Mouse (Mus musculus): ENCODE measurements around the gene Ccdc57. TPM values are rescaled to one million over a fixed set of nuclear protein-coding genes. Genes with fewer than 3 reads are reported as not detected.

Gene Ccdc57
- total RNA-seq, 1 experiment from 2014 or later, result 3.5 TPM

- ATAC-seq (ENCODE audit: extremely low read depth, insufficient number of reproducible peaks, low FRiP score, poor library complexity, severe bottlenecking), result peak; percentile 93
Observed at GRCm38 (mm10) chr11:120916477-120916876, 16.2 kb downstream of the Ccdc57 start.

GRCm38 (mm10) chr11:120913796-120914195 lies 18.9 kb downstream of the Ccdc57 start:
- no peak for ATAC-seq (ENCODE audit: extremely low read depth, insufficient number of reproducible peaks, low FRiP score, poor library complexity, severe bottlenecking)

- ATAC-seq (ENCODE audit: extremely low read depth, insufficient number of reproducible peaks, low FRiP score, poor library complexity, severe bottlenecking), result peak; percentile 90
Observed at GRCm38 (mm10) chr11:120905430-120905873, 27.2 kb downstream of the Ccdc57 start.

GRCm38 (mm10) chr11:120904561-120904960 lies 28.1 kb downstream of the Ccdc57 start:
- no peak for ATAC-seq (ENCODE audit: extremely low read depth, insufficient number of reproducible peaks, low FRiP score, poor library complexity, severe bottlenecking)

- ATAC-seq (ENCODE audit: extremely low read depth, insufficient number of reproducible peaks, low FRiP score, poor library complexity, severe bottlenecking), result no peak
Observed at GRCm38 (mm10) chr11:120903159-120903850, 29.4 kb downstream of the Ccdc57 start.

GRCm38 (mm10) chr11:120902487-120903142 lies 30.1 kb downstream of the Ccdc57 start:
- no peak for ATAC-seq (ENCODE audit: extremely low read depth, insufficient number of reproducible peaks, low FRiP score, poor library complexity, severe bottlenecking)

- ATAC-seq (ENCODE audit: extremely low read depth, insufficient number of reproducible peaks, low FRiP score, poor library complexity, severe bottlenecking), result no peak
Observed at GRCm38 (mm10) chr11:120901729-120902486, 30.8 kb downstream of the Ccdc57 start.

GRCm38 (mm10) chr11:120900276-120901244 lies 32.1 kb downstream of the Ccdc57 start:
- ATAC-seq (ENCODE audit: extremely low read depth, insufficient number of reproducible peaks, low FRiP score, poor library complexity, severe bottlenecking), result no peak

- peak; percentile 89 for ATAC-seq (ENCODE audit: extremely low read depth, insufficient number of reproducible peaks, low FRiP score, poor library complexity, severe bottlenecking)
Observed at GRCm38 (mm10) chr11:120898114-120898548, 34.5 kb downstream of the Ccdc57 start.

- no peak for ATAC-seq (ENCODE audit: extremely low read depth, insufficient number of reproducible peaks, low FRiP score, poor library complexity, severe bottlenecking)
Observed at GRCm38 (mm10) chr11:120895441-120895840, 37.2 kb downstream of the Ccdc57 start.

- ATAC-seq (ENCODE audit: extremely low read depth, insufficient number of reproducible peaks, low FRiP score, poor library complexity, severe bottlenecking), result no peak
Observed at GRCm38 (mm10) chr11:120894397-120894796, 38.3 kb downstream of the Ccdc57 start.

- no peak for ATAC-seq (ENCODE audit: extremely low read depth, insufficient number of reproducible peaks, low FRiP score, poor library complexity, severe bottlenecking)
Observed at GRCm38 (mm10) chr11:120889216-120889615, 43.5 kb downstream of the Ccdc57 start.

GRCm38 (mm10) chr11:120888718-120889117 lies 44.0 kb downstream of the Ccdc57 start:
- no peak for ATAC-seq (ENCODE audit: extremely low read depth, insufficient number of reproducible peaks, low FRiP score, poor library complexity, severe bottlenecking)

- ATAC-seq (ENCODE audit: extremely low read depth, insufficient number of reproducible peaks, low FRiP score, poor library complexity, severe bottlenecking), result no peak
Observed at GRCm38 (mm10) chr11:120887502-120887901, 45.2 kb downstream of the Ccdc57 start.

- ATAC-seq (ENCODE audit: extremely low read depth, insufficient number of reproducible peaks, low FRiP score, poor library complexity, severe bottlenecking), result no peak
Observed at GRCm38 (mm10) chr11:120886462-120886861, 46.2 kb downstream of the Ccdc57 start.

GRCm38 (mm10) chr11:120883601-120884000 lies 49.1 kb downstream of the Ccdc57 start:
- no peak for ATAC-seq (ENCODE audit: extremely low read depth, insufficient number of reproducible peaks, low FRiP score, poor library complexity, severe bottlenecking)

GRCm38 (mm10) chr11:120882931-120883330 lies 49.7 kb downstream of the Ccdc57 start:
- ATAC-seq (ENCODE audit: extremely low read depth, insufficient number of reproducible peaks, low FRiP score, poor library complexity, severe bottlenecking), result no peak

- no peak for ATAC-seq (ENCODE audit: extremely low read depth, insufficient number of reproducible peaks, low FRiP score, poor library complexity, severe bottlenecking)
Observed at GRCm38 (mm10) chr11:120873206-120873605, 59.5 kb downstream of the Ccdc57 start.

GRCm38 (mm10) chr11:120871521-120871920 lies 61.2 kb downstream of the Ccdc57 start:
- no peak for ATAC-seq (ENCODE audit: extremely low read depth, insufficient number of reproducible peaks, low FRiP score, poor library complexity, severe bottlenecking)

Data from neutrophil, adult 5-6 weeks (primary cell).